ENCODE assay signal across 11 mouse cellular contexts in genomic region chr2:93282636-93283035, GRCm38 (mm10). TPM values are rescaled to one million over a fixed set of nuclear protein-coding genes. Genes with fewer than 3 reads are reported as not detected.
DNase-seq lines count a peak whose midpoint lies in the region; ATAC-seq lines count a peak whose summit lies in the region.
"Had no signal": no experiment of that assay in that cellular context is flagged by ENCODE, and none has a peak within 500 bp of the region (broad histone marks: within the 10 kb centered on the region; RNA-seq: fewer than 3 reads in every experiment).

No protein-coding gene starts in this region.

- WGBS in heart, embryonic 10.5 days: 76% methylated on average over 4 of the region's 4 CpGs
- WGBS in midbrain, embryonic 10.5 days: 88% methylated on average over 4 of the region's 4 CpGs
- WGBS in midbrain, embryonic 16.5 days: 92% methylated on average over 4 of the region's 4 CpGs
- WGBS in stomach, embryonic 15.5 days: 79% methylated on average over 4 of the region's 4 CpGs

- peaks cover 97% of the 10 kb centered on the region for H3K4me1 ChIP-seq in heart, embryonic 10.5 days
- H3K4me1 ChIP-seq in midbrain, embryonic 10.5 days: peaks cover 100% of the 10 kb centered on the region
- peaks cover 61% of the 10 kb centered on the region for H3K4me1 ChIP-seq in midbrain, embryonic 16.5 days (ENCODE audit: control insufficient read depth, insufficient read depth, low read length)
- peaks cover 43% of the 10 kb centered on the region for H3K4me1 ChIP-seq in stomach, embryonic 15.5 days

- intact Hi-C loops in heart, postnatal 36 days (cut with DNase I): no loop called here

- no peak overlapping the region for H3K9ac ChIP-seq in midbrain, embryonic 16.5 days (ENCODE audit: low read depth, low read length)
- H3K9ac ChIP-seq in stomach, embryonic 15.5 days: no peak overlapping the region

- no peak for ATAC-seq in midbrain, embryonic 16.5 days
- no peak for ATAC-seq in stomach, embryonic 15.5 days (ENCODE audit: insufficient read depth, low FRiP score, low read depth)

- H3K27ac ChIP-seq in heart, embryonic 10.5 days: peak overlapping the region; percentile 84
- H3K27ac ChIP-seq in midbrain, embryonic 10.5 days (replicated peaks): peak overlapping the region; percentile 91
- no peak overlapping the region for H3K27ac ChIP-seq in midbrain, embryonic 16.5 days (ENCODE audit: low read length)
- peak overlapping the region; percentile 35; the same call in 1 of the 2 replicates for H3K27ac ChIP-seq in stomach, embryonic 15.5 days

- no peaks in the 10 kb centered on the region for H3K9me3 ChIP-seq in heart, embryonic 10.5 days
- H3K9me3 ChIP-seq in midbrain, embryonic 10.5 days (replicated peaks): no peaks in the 10 kb centered on the region
- no peaks in the 10 kb centered on the region for H3K9me3 ChIP-seq in midbrain, embryonic 16.5 days (replicated peaks; ENCODE audit: control insufficient read depth, low read length, poor library complexity, severe bottlenecking)
- H3K9me3 ChIP-seq in stomach, embryonic 15.5 days: no peaks in the 10 kb centered on the region

- H3K4me3 ChIP-seq in heart, embryonic 10.5 days: no peak overlapping the region
- 0 out of 2 replicates have a peak overlapping the region, but pooled peaks have one; percentile 38 for H3K4me3 ChIP-seq in midbrain, embryonic 10.5 days
- H3K4me3 ChIP-seq in midbrain, embryonic 16.5 days (ENCODE audit: low read depth, low read length): no peak overlapping the region
- H3K4me3 ChIP-seq in stomach, embryonic 15.5 days (replicated peaks): no peak overlapping the region

- H3K36me3 ChIP-seq in heart, embryonic 10.5 days: no peaks in the 10 kb centered on the region
- H3K36me3 ChIP-seq in midbrain, embryonic 10.5 days: peaks cover 2% of the 10 kb centered on the region; the same call in 1 of the 2 replicates
- H3K36me3 ChIP-seq in midbrain, embryonic 16.5 days (ENCODE audit: control insufficient read depth, insufficient read depth, low read length): no peaks in the 10 kb centered on the region
- no peaks in the 10 kb centered on the region for H3K36me3 ChIP-seq in stomach, embryonic 15.5 days

- no peaks in the 10 kb centered on the region for H3K27me3 ChIP-seq in heart, embryonic 10.5 days (ENCODE audit: insufficient read depth, poor library complexity, severe bottlenecking)
- no peaks in the 10 kb centered on the region for H3K27me3 ChIP-seq in midbrain, embryonic 10.5 days (ENCODE audit: low read depth, poor library complexity, severe bottlenecking)
- no peaks in the 10 kb centered on the region for H3K27me3 ChIP-seq in midbrain, embryonic 16.5 days (ENCODE audit: control insufficient read depth, insufficient read depth, low read depth, low read length)
- no peaks in the 10 kb centered on the region for H3K27me3 ChIP-seq in stomach, embryonic 15.5 days (replicated peaks)

- H3K4me2 ChIP-seq in midbrain, embryonic 16.5 days (ENCODE audit: low read length): no peak overlapping the region
- no peak overlapping the region for H3K4me2 ChIP-seq in stomach, embryonic 15.5 days

- DNase-seq in heart, embryonic 10.5 days (ENCODE audit: low spot score): no peak
- DNase-seq in heart, postnatal 36 days: no peak
- DNase-seq in midbrain, embryonic 10.5 days (ENCODE audit: low spot score): no peak
- peak; percentile 48 for DNase-seq in kidney, postnatal 10 days
- DNase-seq in frontal cortex, postnatal 25 days (ENCODE audit: low spot score in 2 of 2): no peak
- no peak for DNase-seq in layer of hippocampus, adult 8-10 months (ENCODE audit: low spot score in 2 of 2)
- DNase-seq: embryo, embryonic 11 days; lung, postnatal 14 days had no signal

RNA-seq across cellular contexts. Expression of gene Tspan18, which starts 51.7 kb away (rescaled TPM):
- polyA plus RNA-seq in heart, embryonic 10.5 days (2016; fragmentation: Nextera tagmentation; extraction: Ambion mirVana): 64.2 and 67.0 TPM in 2 replicates
- total RNA-seq in heart, postnatal 36 days (2021): 10 to 100 TPM; 12.4 to 16.2 TPM
- 45.0 and 48.4 TPM in 2 replicates for polyA plus RNA-seq in midbrain, embryonic 10.5 days (2016; fragmentation: Nextera tagmentation; extraction: Ambion mirVana)
- polyA plus RNA-seq in midbrain, embryonic 16.5 days (2015; fragmentation: Nextera tagmentation; extraction: Ambion mirVana): 20.1 and 21.2 TPM in 2 replicates
- polyA plus RNA-seq in stomach, embryonic 15.5 days (2015; fragmentation: Nextera tagmentation; extraction: Ambion mirVana): 20.0 and 20.8 TPM in 2 replicates
- total RNA-seq in layer of hippocampus, adult 8-10 months (2022): 10 to 100 TPM; 20.9 to 31.4 (median 27.3) TPM
- total RNA-seq: hematopoietic stem cell, adult 5-6 weeks had no signal
